Mouse (Mus musculus): ENCODE results near the gene Rsph14.

Gene Rsph14

DNA sequence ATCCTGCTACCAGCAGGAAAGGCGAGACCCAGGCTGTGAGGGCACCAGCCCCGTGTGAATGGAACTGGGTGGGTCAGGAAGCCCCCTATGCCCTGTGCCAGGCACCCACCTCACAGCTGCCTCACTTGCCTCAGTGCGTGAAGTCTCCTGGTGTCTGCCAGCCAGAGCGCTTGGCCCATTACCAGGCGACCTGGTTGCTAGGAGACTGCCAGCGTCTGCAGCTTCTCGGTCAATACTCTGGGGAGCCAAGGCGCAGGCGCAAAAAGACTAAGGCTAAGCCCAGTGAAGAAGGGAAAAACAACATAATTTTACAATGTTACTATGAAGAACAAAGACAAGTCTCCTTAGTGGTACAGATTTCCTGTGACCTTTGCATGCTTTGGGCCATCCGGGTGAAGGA lies at the start of gene Rsph14:
Gene Rsph14, minus strand, starts transcription at position 192 of the 400 bp plus-strand sequence.
- peak; percentile 61 for DNase-seq

DNA sequence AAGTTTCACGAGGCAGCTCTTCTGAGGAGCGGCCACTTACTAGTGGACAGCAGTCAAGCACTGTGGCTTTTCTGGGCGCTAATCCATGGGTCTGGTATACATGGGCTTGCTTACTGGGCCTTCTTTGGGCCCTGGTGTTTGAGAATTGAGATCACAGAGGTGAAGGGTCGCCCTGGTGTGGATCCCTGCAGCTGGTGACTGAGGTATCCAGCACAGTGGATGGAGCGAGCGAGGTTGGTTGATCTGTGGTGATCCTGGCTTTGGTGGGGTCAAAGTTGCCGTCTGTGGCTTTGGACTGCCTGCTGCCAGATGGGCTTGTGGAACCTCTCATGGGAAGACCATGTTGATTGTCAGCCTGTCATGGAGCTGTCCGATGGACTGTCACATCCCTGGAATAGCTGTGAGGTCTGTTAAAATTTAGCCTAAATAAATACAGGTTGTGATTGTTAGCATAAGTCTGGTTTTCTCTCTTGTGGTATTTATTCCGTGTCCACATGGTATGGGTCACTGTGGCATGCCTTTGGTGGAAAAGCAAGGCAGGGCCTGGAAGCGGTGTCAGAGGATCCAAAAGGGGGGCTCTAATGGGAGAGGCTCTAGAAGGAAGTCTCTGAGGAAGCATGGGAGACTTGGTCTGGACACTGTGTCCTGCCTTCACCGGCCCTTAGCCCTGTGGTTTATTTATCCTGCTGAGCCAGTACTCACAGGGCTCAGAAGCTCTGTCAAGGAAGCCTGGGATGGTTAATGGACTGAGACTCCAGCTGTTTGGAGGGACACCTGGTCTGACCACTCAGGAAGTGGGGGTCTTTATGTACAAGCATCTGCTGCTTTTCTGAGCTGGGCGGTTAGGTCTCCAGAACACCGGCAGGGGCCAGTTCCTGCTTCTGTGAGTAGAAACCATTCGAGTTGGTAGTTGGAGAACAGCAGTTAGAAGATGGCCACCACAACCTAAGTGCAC lies 46.1 kb upstream of the Rsph14 start:
- DNase-seq: no peak

- no peak for DNase-seq
These were observed 43.3 kb upstream of the Rsph14 start for GRCm38 (mm10) chr10:75075665-75076064.

DNA sequence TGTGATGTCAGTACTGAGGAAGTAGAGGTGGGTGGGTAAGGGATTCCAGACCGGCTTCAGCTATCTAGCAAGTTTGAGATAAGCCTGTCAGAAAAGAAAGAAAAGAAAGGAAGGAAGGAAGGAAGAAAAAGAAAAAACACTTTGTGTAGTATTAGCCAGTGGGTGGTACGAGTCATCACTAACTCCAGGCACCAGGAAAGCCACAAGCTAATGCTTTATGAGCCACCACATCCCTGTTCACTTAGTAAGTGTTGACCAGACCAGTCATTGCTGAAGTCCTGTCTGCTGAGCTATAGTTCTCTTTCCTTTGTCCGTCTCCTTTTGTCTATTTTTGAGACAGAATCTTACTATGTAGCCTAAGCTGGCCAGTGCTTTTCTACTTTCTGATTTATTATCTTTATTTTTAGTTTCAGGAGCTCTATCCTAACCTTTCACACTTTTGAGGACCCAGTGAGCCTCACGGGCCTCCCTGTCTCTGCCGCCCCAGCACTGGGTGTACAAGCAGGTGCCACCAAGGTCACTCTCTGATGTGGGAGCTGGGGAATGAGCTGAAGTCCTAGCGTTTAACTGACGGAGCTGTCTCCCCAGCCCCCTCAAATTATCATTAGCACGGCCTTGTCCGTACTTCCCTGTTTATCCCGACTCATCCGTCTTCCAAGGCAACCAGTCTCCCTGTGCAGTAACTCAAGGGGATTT lies 38.0 kb upstream of the Rsph14 start:
- no peak for DNase-seq

DNA sequence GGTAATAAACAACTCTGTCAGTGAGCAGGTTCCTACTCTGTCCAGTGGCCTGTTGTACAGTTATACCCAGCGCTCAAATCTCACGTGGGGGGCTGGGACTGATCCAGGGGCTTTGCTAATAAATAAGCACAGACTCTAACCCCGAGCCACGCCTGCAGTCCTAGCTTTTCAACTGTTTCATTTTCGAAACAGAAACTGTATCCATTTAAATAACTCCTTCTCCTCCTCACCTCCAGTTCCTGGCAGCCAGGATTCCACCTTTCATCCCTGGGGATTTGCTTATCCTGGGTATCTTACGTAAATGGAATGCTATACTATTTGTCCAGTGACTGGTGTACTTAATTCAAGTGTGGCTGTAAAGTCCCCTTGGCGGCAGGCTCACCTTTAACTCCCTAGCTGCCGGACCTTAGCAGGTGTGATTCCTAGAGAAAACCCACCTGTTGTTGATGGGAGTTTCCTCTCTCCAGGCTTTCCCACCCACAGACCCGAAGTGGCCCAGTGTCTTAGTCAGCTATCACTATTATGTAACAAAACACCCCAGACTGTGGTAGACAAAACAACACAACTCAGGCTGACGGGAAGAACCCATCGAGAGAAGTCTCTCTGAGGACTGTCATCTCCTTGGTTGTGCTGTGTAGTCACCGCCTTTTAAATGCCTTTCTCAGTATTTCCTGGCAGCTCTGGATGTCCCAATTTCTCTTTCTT lies 36.4 kb upstream of the Rsph14 start:
- no peak for DNase-seq

- DNase-seq: no peak
These were observed 35.7 kb upstream of the Rsph14 start for GRCm38 (mm10) chr10:75068086-75068485.

- no peak for DNase-seq
These were observed 35.1 kb upstream of the Rsph14 start for GRCm38 (mm10) chr10:75067446-75067845.

DNA sequence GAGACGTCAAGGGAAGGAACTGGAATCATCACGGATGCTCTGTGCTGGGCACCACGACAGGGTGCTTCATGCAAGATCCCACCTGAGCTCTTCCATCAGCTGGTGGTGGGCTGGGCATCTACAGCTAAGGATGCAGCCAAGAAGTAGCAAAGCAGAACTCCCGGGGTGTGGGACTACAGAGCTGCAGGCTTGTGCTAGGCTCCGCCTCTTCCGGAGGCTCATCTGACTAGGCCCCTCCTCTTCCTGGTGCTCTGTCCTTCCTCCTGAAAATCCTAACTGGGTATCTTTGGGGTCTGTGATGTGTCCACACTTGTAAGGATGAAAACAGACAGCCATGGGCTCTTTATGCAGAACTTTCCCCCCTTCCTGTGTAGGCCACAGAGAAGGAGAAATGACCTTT lies 33.3 kb upstream of the Rsph14 start:
- DNase-seq: no peak

DNA sequence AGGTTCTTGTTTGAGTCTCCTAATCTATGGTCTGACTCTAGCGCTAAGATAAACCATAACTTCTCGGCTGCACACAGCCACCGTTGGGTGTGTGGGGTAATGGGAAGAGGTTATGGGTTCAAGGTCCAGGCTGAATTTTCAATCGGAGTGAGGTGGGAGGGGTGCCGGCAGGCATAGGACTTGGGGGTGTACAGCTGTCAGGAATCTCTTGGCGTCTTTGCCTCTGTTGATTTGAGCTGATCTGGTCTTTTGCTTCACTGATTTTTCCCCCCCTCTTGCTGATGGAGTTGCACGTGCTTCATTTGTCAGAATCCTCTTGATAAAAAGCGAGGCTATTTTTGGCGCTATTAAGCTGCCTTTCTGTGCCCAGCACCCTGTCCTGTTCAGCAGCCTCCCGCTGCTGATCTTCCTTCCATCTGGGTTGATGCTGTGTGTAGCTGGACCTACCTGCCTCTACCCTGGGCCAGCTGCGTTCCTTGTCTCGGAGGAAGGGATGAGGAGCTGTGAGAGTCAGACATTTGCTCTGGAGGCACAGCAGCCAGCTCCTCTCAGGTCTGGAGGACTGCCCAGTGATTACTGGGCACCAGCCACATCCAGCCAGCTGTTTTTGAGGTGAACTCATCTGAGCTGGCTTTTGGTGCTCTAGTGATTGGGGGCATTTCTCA lies 31.0 kb upstream of the Rsph14 start:
- no peak for DNase-seq

- no peak for DNase-seq
These were observed 30.2 kb upstream of the Rsph14 start for GRCm38 (mm10) chr10:75062621-75063020.

- DNase-seq: no peak
These were observed 29.8 kb upstream of the Rsph14 start for GRCm38 (mm10) chr10:75062189-75062561.

DNA sequence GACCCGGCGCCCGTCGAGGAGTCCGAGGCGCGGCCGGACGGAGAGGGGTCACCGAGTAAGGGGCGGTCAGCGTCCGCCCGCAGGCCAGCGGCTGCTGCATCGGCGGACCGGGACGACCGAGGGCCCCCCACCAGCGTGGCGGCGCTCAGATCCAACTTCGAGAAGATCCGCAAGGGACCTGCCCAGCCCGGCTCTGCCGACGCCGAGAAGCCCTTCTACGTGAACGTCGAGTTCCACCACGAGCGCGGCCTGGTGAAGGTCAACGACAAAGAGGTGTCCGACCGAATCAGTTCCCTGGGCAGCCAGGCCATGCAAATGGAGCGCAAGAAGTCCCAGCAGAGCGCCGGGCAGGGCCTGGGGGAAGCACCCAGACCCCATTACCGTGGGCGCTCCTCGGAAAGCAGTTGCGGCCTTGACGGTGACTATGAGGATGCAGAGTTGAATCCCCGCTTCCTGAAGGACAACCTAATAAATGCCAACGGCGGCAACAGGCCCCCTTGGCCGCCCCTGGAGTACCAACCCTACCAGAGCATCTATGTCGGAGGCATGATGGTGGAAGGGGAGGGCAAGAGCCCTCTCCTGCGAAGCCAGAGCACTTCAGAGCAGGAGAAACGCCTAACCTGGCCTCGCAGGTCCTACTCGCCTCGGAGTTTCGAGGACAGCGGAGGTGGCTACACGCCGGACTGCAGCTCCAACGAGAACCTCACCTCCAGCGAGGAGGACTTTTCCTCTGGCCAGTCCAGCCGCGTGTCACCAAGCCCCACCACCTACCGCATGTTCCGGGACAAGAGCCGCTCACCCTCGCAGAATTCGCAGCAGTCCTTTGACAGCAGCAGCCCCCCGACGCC lies 29.2 kb upstream of the Rsph14 start:
- DNase-seq: no peak

DNA sequence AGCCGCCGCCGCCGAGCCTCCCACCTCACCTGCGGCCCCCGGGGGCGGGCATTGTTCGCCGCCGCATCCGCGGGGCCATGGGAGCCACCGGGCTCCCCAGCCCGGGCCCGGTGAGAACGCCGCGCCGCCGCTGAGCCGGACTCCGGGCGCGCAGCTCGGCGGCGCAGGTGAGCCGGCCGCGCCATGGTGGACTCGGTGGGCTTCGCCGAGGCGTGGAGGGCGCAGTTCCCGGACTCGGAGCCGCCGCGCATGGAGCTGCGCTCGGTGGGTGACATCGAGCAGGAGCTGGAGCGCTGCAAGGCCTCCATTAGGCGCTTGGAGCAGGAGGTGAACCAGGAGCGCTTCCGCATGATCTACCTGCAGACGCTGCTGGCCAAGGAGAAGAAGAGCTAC lies 28.5 kb upstream of the Rsph14 start:
- no peak for DNase-seq

DNA sequence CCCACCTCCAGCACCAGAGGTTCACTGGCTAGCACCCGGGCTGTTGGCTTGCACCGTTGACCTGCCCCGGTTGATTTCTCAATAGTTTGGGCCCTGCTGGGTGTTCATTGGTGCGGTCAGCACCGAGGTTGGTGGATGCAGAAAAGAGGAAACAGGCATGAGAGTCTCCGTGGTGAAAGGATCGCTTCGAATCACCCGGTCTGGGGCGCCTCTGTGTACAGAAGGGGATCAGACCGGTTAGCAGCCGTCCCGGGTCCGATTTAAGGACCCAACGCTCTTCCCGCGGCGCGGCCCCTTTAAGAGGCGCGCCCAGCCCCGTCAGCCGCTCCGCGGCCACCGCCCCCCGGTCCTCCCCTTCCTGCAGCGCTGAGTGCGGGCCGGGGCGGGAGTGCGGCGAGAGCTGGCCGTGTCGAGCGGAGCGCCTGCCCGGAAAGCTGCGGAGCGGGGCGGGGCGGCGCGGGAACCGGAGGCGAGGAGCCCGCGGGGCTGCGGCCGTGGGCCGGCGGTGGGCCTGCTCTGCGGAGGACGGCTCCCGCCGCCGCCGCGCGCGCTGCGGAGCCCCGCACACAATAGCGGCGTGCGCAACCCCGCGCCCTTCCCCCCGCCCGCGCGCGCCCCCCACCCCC lies 27.9 kb upstream of the Rsph14 start, which contains the start of gene Bcr:
Gene Bcr, plus strand, starts transcription at position 376 of the 626 bp plus-strand sequence.
- DNase-seq: peak; percentile 74

GRCm38 (mm10) chr10:75059396-75059795 lies 27.0 kb upstream of the Rsph14 start:
- DNase-seq: peak; percentile 82

- DNase-seq: peak; percentile 51
These were observed 26.5 kb upstream of the Rsph14 start for GRCm38 (mm10) chr10:75058761-75059395.

DNA sequence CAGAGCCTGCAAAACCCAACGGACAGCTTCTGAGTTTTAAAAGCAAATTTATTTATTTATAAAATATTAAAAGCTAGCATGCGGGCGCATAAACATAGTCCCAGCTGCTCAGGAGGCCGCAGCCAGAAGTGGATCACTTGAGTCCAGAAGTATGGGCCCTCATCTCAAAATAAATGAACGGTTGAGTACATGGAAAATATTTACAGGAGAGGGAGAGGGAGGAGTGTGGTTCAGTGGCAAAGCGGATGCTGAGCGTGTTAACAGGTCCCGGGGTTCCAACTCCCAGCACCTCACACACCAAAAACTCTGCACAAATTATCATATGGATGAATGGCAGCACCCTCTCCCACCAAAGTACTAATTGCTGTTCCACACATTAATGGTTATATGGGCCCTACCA lies 25.9 kb upstream of the Rsph14 start:
- DNase-seq: no peak

- DNase-seq: no peak
These were observed 23.9 kb upstream of the Rsph14 start for GRCm38 (mm10) chr10:75056255-75056654.

- no peak for DNase-seq
These were observed 23.3 kb upstream of the Rsph14 start for GRCm38 (mm10) chr10:75055672-75056071.

- DNase-seq: no peak
These were observed 21.7 kb upstream of the Rsph14 start for GRCm38 (mm10) chr10:75054125-75054524.

- DNase-seq: no peak
These were observed 21.3 kb upstream of the Rsph14 start for GRCm38 (mm10) chr10:75053655-75054054.
